Comparison of ENCODE assay signal across 8 mouse cellular contexts in genomic region chr7:65881290-65881688, GRCm38 (mm10). TPM values are rescaled to one million over a fixed set of nuclear protein-coding genes. Genes with fewer than 3 reads are reported as not detected.
DNase-seq lines count a peak whose midpoint lies in the region; ATAC-seq and TF ChIP-seq lines count a peak whose summit lies in the region.

No protein-coding gene starts in this region.

- H3K9ac ChIP-seq in ES-Bruce4 (ENCODE audit: low read depth, poor library complexity, severe bottlenecking), result peak overlapping the region; percentile 24; the same call in 1 of the 2 replicates
- H3K9ac ChIP-seq in liver, embryonic 11.5 days (ENCODE audit: low read depth, low read length), result no peak overlapping the region

- H3K36me3 ChIP-seq in ES-Bruce4 (ENCODE audit: control insufficient read depth, insufficient read depth, low read length, poor library complexity, severe bottlenecking), result no peaks in the 10 kb centered on the region
- H3K36me3 ChIP-seq in liver, embryonic 11.5 days (ENCODE audit: control insufficient read depth, insufficient read depth, low read length), result no peaks in the 10 kb centered on the region

- ATAC-seq in erythroid progenitor cell, adult 5-6 weeks (replicated peaks; ENCODE audit: low FRiP score, poor library complexity, severe bottlenecking), result peak; percentile 85
- ATAC-seq in liver, embryonic 11.5 days (replicated peaks; ENCODE audit: low FRiP score), result peak; percentile 87

- no peak for TF ChIP-seq CTCF in gastrocnemius, adult 2 months (IDR thresholded peaks at IDR 0.05)
- no peak for TF ChIP-seq CTCF in ES-Bruce4 (IDR thresholded peaks at IDR 0.05; ENCODE audit: low read depth, low read length)

- peak; percentile 58 for DNase-seq in gastrocnemius, adult 2 months
- no peak for DNase-seq in gastrocnemius, postnatal 25 days
- DNase-seq in liver, embryonic 11.5 days (ENCODE audit: low spot score), result no peak
- DNase-seq in urinary bladder, adult 18-20 months (ENCODE audit: low spot score in 2 of 2), result no peak
- no peak for DNase-seq in layer of hippocampus, adult 9-11 months
- no peak for DNase-seq in thymus, adult 18-20 months

- peaks cover 7% of the 10 kb centered on the region for H3K4me1 ChIP-seq in ES-Bruce4 (ENCODE audit: control insufficient read depth, insufficient read depth, low read length)
- peaks cover 6% of the 10 kb centered on the region; the same call in 1 of the 2 replicates for H3K4me1 ChIP-seq in liver, embryonic 11.5 days (replicated peaks; ENCODE audit: control insufficient read depth, insufficient read depth, low read length)

- no peaks in the 10 kb centered on the region for H3K27me3 ChIP-seq in ES-Bruce4 (ENCODE audit: control insufficient read depth, insufficient read depth, low read length, poor library complexity, severe bottlenecking)
- H3K27me3 ChIP-seq in liver, embryonic 11.5 days (replicated peaks; ENCODE audit: control insufficient read depth, insufficient read depth, low read length), result no peaks in the 10 kb centered on the region

- intact Hi-C loops in gastrocnemius, adult 2 months (cut with DNase I), result no loop called here

- H3K27ac ChIP-seq in gastrocnemius, adult 2 months, result peak overlapping the region; percentile 12
- H3K27ac ChIP-seq in ES-Bruce4 (ENCODE audit: insufficient read depth, low read length), result no peak overlapping the region
- peak overlapping the region; percentile 63; the same call in 1 of the 2 replicates for H3K27ac ChIP-seq in liver, embryonic 11.5 days (ENCODE audit: low read depth, low read length)

- no peak for TF ChIP-seq POLR2A in ES-Bruce4 (IDR thresholded peaks at IDR 0.05; ENCODE audit: insufficient read depth, low read length)

- H3K9me3 ChIP-seq in ES-Bruce4 (replicated peaks; ENCODE audit: control insufficient read depth, insufficient read depth, low read length, poor library complexity, severe bottlenecking), result no peaks in the 10 kb centered on the region
- no peaks in the 10 kb centered on the region for H3K9me3 ChIP-seq in liver, embryonic 11.5 days (ENCODE audit: control insufficient read depth, low read length)

- peak overlapping the region; percentile 60 for H3K4me3 ChIP-seq in gastrocnemius, adult 2 months
- no peak overlapping the region for H3K4me3 ChIP-seq in ES-Bruce4 (ENCODE audit: low read depth, low read length)
- H3K4me3 ChIP-seq in liver, embryonic 11.5 days (ENCODE audit: low read depth, low read length), result no peak overlapping the region

- peak overlapping the region; percentile 53 for H3K4me2 ChIP-seq in liver, embryonic 11.5 days

- 35% methylated on average over 12 of the region's 12 CpGs for WGBS in liver, embryonic 11.5 days

- no peak for TF ChIP-seq EP300 in ES-Bruce4 (IDR thresholded peaks at IDR 0.05; ENCODE audit: insufficient read depth, low read depth, low read length)

RNA-seq across cellular contexts. Expression of gene Pcsk6, which starts 19.8 kb away (rescaled TPM):
- total RNA-seq in gastrocnemius, adult 2 months (2021), result 10 to 100 TPM; 17.7 to 20.8 TPM
- total RNA-seq in gastrocnemius, postnatal 25 days (2021), result 10 to 100 TPM; 21.0 to 25.1 TPM
- polyA plus RNA-seq in ES-Bruce4 (2011; ENCODE audit: insufficient read depth, insufficient read length, low read depth, missing spikeins), result 38.5 and 39.5 TPM in 2 replicates
- total RNA-seq in erythroid progenitor cell, adult 5-6 weeks (2015; ENCODE audit: low replicate concordance), result not detected in 2 replicates
- not detected in 2 replicates for total RNA-seq in erythroid progenitor cell, adult 5-6 weeks (2017; ENCODE audit: low replicate concordance)
- 1.3 and 1.8 TPM in 2 replicates for polyA plus RNA-seq in liver, embryonic 11.5 days (2014; fragmentation: Nextera tagmentation; extraction: Ambion mirVana)

Comparison
In these comparisons a context has a peak if more than half of its experiments do, and no peak if none do; other contexts are left out.
1. RNA of gene Pcsk6, which starts 19.8 kb away (total RNA-seq): 21.0 to 25.1 TPM in gastrocnemius, postnatal 25 days and 17.7 to 20.8 TPM in gastrocnemius, adult 2 months; not detected in erythroid progenitor cell, adult 5-6 weeks; every median in the first group is over 10 times any median in the second.